Mouse (Mus musculus): ENCODE results near the gene Isyna1. TPM values are rescaled to one million over a fixed set of nuclear protein-coding genes. Genes with fewer than 3 reads are reported as not detected.

Isyna1 gene
- polyA plus RNA-seq, 1 experiment from 2014 or later: 198 TPM

GRCm38 (mm10) chr8:70606780-70607602, 12.8 kb downstream of the Isyna1 start:
- Histone ChIP-seq H3K9ac (peak overlapping the region; percentile 94), H3K36me3 (peaks cover 12% of the 10 kb centered on the region), H3K9me3 (replicated peaks) (no peaks in the 10 kb centered on the region), H3K4me2 (peak overlapping the region; percentile 97), H3K27me3 (no peaks in the 10 kb centered on the region), H3K27ac (peak overlapping the region; percentile 100), H3K4me1 (peaks cover 77% of the 10 kb centered on the region), H3K4me3 (replicated peaks) (peak overlapping the region; percentile 88)
- WGBS: 55% methylated on average over 18 of the region's 18 CpGs
- ATAC-seq (replicated peaks; ENCODE audit: low FRiP score): no peak

GRCm38 (mm10) chr8:70607603-70607897, 13.4 kb downstream of the Isyna1 start:
- Histone ChIP-seq H3K27me3 (no peaks in the 10 kb centered on the region), H3K27ac (peak overlapping the region; percentile 100), H3K9ac (peak overlapping the region; percentile 94), H3K4me2 (peak overlapping the region; percentile 97), H3K4me3 (replicated peaks) (peak overlapping the region; percentile 88), H3K4me1 (peaks cover 79% of the 10 kb centered on the region), H3K9me3 (replicated peaks) (no peaks in the 10 kb centered on the region), H3K36me3 (peaks cover 6% of the 10 kb centered on the region)
- WGBS: 13% methylated on average over 6 of the region's 6 CpGs
- no peak for ATAC-seq (replicated peaks; ENCODE audit: low FRiP score)

DNA sequence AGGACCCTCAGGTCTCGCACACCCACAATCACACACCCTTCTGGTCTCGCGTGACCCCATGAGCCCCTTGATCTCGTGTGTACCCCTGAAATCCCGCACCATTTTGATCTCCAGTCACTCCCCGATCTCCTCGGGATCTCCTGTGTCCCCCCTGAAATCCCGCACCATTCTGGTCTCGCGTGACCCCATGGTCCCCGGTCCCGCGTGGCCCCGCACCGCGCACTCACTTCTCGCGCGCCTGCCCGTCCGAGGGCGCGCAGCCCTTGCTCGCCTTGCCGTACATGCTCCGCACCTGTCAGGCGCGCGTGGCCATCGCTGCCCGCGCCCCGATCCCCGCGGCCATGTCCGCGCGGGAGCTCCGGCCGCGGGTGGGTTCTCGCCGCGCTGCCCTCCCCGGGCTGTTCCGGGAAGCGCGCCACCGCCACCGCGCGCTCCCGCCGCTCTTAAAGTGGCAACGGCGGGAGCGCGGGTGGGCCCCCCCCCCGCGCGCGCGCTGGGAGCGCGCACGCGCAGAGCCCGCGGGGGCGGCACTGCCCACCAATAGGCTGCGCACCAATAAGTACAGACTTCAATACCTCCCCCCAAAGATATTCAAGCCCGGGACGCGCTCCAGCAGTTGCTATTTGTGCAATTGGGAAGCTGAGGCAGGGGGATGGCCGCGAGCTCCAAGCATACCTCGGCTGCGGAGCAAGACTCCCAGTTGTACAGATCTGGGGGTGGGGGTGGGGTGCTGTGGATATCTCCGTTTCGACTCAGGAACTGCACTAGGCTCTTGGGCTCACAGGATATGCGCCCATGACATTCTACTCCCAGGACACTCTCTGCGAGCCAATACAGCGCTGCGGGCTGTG, 13.9 kb downstream of the Isyna1 start:
- WGBS: 1% methylated on average over 82 of the region's 84 CpGs
- peak overlapping the region; percentile 97 for H3K4me2 ChIP-seq
- peaks cover under 1% of the 10 kb centered on the region; the same call in 1 of the 2 replicates for H3K36me3 ChIP-seq
- no peaks in the 10 kb centered on the region for H3K9me3 ChIP-seq (replicated peaks)
- peak overlapping the region; percentile 100 for H3K27ac ChIP-seq
- H3K4me1 ChIP-seq: peaks cover 79% of the 10 kb centered on the region
- no peaks in the 10 kb centered on the region for H3K27me3 ChIP-seq
- peak overlapping the region; percentile 94 for H3K9ac ChIP-seq
- no peak for ATAC-seq (replicated peaks; ENCODE audit: low FRiP score)
- peak overlapping the region; percentile 88 for H3K4me3 ChIP-seq (replicated peaks)

DNA sequence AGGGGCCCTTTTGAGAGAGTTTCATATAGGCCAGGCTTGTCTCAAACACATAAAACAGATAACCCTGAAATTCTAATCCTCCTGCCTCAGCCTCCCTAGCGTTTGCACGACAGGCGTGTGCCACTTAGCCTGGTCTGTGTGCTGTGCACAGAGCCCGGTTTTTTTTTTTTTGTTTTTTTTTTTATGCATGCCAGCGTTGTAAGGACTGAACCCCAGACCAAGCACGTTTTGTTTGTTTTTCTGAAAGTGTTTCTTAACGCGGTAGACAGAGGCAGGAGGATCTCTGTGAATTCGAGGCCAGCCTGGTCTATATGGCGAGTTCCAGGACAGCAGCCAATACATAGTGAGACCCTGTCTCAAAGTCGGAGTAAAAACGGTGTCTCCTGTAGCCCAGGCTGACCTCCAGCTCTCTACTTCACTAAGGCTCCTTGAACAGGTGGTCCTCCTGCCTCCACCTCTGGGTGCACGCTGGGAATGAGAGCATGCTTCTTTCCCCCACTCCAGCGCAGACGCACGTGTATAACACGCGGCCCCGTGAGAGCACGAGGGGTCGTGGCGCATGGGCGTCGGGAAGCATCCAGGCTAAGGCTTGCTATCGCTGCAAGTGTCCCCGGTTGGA, 14.7 kb downstream of the Isyna1 start, which contains the start of gene Ssbp4:
Gene Ssbp4, minus strand, starts transcription at position 124 of the 619 bp plus-strand sequence.
- ATAC-seq (replicated peaks; ENCODE audit: low FRiP score): peak; percentile 0; the same call in 1 of the 2 replicates
- Histone ChIP-seq H3K4me3 (replicated peaks) (peak within 1 kb of the TSS; percentile 88), H3K9me3 (replicated peaks) (no peaks in the 10 kb centered on the region), H3K27ac (peak within 1 kb of the TSS; percentile 100), H3K27me3 (no peaks in the 10 kb centered on the region), H3K4me1 (peaks cover 79% of the 10 kb centered on the region), H3K4me2 (peak within 1 kb of the TSS; percentile 97), H3K9ac (peak within 1 kb of the TSS; percentile 94), H3K36me3 (no peaks in the 10 kb centered on the region)
- WGBS: 5% methylated on average over 26 of the region's 26 CpGs

DNA sequence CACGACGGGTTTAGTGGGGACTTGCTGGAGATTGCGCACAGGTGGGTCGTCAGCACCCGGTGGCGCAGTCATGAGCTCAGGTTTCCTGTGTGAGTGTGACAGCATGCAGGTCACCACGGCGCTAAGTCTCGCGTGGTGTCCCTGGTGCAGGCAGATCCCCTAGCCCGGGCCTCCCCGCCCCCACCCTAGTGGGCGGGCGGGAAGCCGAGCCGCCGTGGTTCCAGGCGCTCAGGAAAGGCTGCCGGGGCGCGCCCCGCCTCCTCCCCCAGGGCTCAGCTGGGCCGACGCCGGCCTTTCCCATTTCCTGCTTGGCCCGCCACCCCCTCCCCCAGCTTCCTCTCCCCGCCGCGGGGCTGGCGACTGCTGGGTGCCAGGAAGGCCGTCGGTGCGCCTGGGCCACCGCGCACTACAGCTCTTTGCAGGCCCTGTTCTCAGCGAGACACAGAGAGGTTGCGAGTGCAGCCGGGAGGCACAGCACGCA, 15.2 kb downstream of the Isyna1 start:
- peak overlapping the region; percentile 88 for H3K4me3 ChIP-seq (replicated peaks)
- WGBS: under 1% methylated on average over 39 of the region's 39 CpGs
- ATAC-seq (replicated peaks; ENCODE audit: low FRiP score): peak; percentile 67
- H3K9me3 ChIP-seq (replicated peaks): no peaks in the 10 kb centered on the region
- H3K4me2 ChIP-seq: peak overlapping the region; percentile 97
- H3K27ac ChIP-seq: peak overlapping the region; percentile 100
- no peaks in the 10 kb centered on the region for H3K36me3 ChIP-seq
- H3K4me1 ChIP-seq: peaks cover 73% of the 10 kb centered on the region
- peak overlapping the region; percentile 60 for H3K9ac ChIP-seq
- no peaks in the 10 kb centered on the region for H3K27me3 ChIP-seq

GRCm38 (mm10) chr8:70609849-70610795, 15.9 kb downstream of the Isyna1 start:
- WGBS: under 1% methylated on average over 43 of the region's 45 CpGs
- H3K9ac ChIP-seq: peak overlapping the region; percentile 60
- no peaks in the 10 kb centered on the region for H3K27me3 ChIP-seq
- ATAC-seq (replicated peaks; ENCODE audit: low FRiP score): peak; percentile 69
- peak overlapping the region; percentile 97 for H3K4me2 ChIP-seq
- peak overlapping the region; percentile 88 for H3K4me3 ChIP-seq (replicated peaks)
- peaks cover 66% of the 10 kb centered on the region for H3K4me1 ChIP-seq
- H3K9me3 ChIP-seq (replicated peaks): no peaks in the 10 kb centered on the region
- H3K27ac ChIP-seq: peak overlapping the region; percentile 100
- H3K36me3 ChIP-seq: no peaks in the 10 kb centered on the region

GRCm38 (mm10) chr8:70610796-70611771, 16.9 kb downstream of the Isyna1 start:
- no peak for ATAC-seq (replicated peaks; ENCODE audit: low FRiP score)
- H3K27me3 ChIP-seq: no peaks in the 10 kb centered on the region
- peaks cover 60% of the 10 kb centered on the region for H3K4me1 ChIP-seq
- no peaks in the 10 kb centered on the region for H3K36me3 ChIP-seq
- peak overlapping the region; percentile 88 for H3K4me3 ChIP-seq (replicated peaks)
- H3K9ac ChIP-seq: peak overlapping the region; percentile 61
- H3K4me2 ChIP-seq: peak overlapping the region; percentile 97
- peak overlapping the region; percentile 100 for H3K27ac ChIP-seq
- H3K9me3 ChIP-seq (replicated peaks): no peaks in the 10 kb centered on the region
- WGBS: under 1% methylated on average over 54 of the region's 54 CpGs

GRCm38 (mm10) chr8:70611849-70612248, 17.7 kb downstream of the Isyna1 start:
- Histone ChIP-seq H3K27ac (peak overlapping the region; percentile 100), H3K9me3 (replicated peaks) (no peaks in the 10 kb centered on the region), H3K4me3 (replicated peaks) (peak overlapping the region; percentile 88), H3K9ac (peak overlapping the region; percentile 61), H3K27me3 (no peaks in the 10 kb centered on the region), H3K36me3 (no peaks in the 10 kb centered on the region), H3K4me2 (peak overlapping the region; percentile 97), H3K4me1 (peaks cover 55% of the 10 kb centered on the region)
- no peak for ATAC-seq (replicated peaks; ENCODE audit: low FRiP score)
- WGBS: 1% methylated on average over 6 of the region's 6 CpGs

DNA sequence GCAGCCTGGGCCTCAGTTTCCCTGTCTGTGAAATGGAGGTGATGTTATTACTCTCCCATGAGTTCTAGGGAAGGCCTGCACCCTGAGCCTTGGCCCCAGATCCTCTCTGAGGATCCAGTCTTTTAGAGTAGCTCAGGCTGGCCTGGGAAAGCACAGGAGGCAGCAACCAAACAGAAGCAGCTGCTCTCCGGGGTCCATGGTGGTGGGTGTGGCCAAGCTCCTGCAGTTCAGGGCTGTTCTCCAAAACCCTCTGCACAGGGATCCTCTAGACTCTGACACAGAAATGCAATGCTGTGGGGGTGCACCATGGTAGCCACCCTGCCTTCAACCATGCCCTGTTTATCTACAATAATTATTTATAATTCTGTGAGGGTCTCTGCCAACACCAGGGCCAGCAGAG, 19.6 kb downstream of the Isyna1 start:
- Histone ChIP-seq H3K4me3 (replicated peaks) (no peak overlapping the region), H3K9ac (no peak overlapping the region), H3K9me3 (replicated peaks) (no peaks in the 10 kb centered on the region), H3K27me3 (no peaks in the 10 kb centered on the region), H3K4me2 (no peak overlapping the region), H3K4me1 (peaks cover 46% of the 10 kb centered on the region), H3K27ac (0 out of 2 replicates have a peak overlapping the region, but pooled peaks have one; percentile 52), H3K36me3 (no peaks in the 10 kb centered on the region)
- no peak for ATAC-seq (replicated peaks; ENCODE audit: low FRiP score)
- 10% methylated on average over 1 of the region's 1 CpGs for WGBS

GRCm38 (mm10) chr8:70614469-70614868, 20.3 kb downstream of the Isyna1 start:
- Histone ChIP-seq H3K9ac (no peak overlapping the region), H3K4me2 (no peak overlapping the region), H3K9me3 (replicated peaks) (no peaks in the 10 kb centered on the region), H3K36me3 (no peaks in the 10 kb centered on the region), H3K4me1 (peaks cover 44% of the 10 kb centered on the region), H3K27ac (peak overlapping the region; percentile 52; the same call in 1 of the 2 replicates), H3K4me3 (replicated peaks) (no peak overlapping the region), H3K27me3 (no peaks in the 10 kb centered on the region)
- 75% methylated on average over 5 of the region's 5 CpGs for WGBS
- ATAC-seq (replicated peaks; ENCODE audit: low FRiP score): no peak
